Mouse (Mus musculus): Measurements from ENCODE around the gene Mgam. TPM values are rescaled to one million over a fixed set of nuclear protein-coding genes. Genes with fewer than 3 reads are reported as not detected.
"Not testable (repeated sequence)": the region's sequence is repeated elsewhere in the genome, so short reads cannot be mapped to it uniquely, and the experiment has no call there.

Gene Mgam
- total and polyA plus RNA-seq, 3 experiments: 0.08 to 0.20 TPM; not detected in 1

- Histone ChIP-seq H3K4me3 (no peak overlapping the region), H3K27ac (no peak overlapping the region), H3K9ac (ENCODE audit: low read depth, low read length) (no peak overlapping the region), H3K36me3 (ENCODE audit: control insufficient read depth, insufficient read depth, low read length) (no peaks in the 10 kb centered on the region), H3K4me1 (ENCODE audit: control insufficient read depth, insufficient read depth, low read length) (no peaks in the 10 kb centered on the region), H3K27me3 (ENCODE audit: control insufficient read depth, insufficient read depth, low read length) (no peaks in the 10 kb centered on the region), H3K79me2 (replicated peaks; ENCODE audit: control insufficient read depth, insufficient read depth, low read length) (no peaks in the 10 kb centered on the region)
- WGBS: 3% methylated on average over 5 of the region's 5 CpGs
- intact Hi-C loops (cut with DNase I): loop anchor here (1.0 to 2.0 kb wide), 2 partner anchors 71 to 210 kb away; no protein-coding TSS in a partner anchor
- peak in 1 of 2 experiments; percentile 4 for DNase-seq
- TF ChIP-seq EP300 (IDR thresholded peaks at IDR 0.05; ENCODE audit: insufficient read depth, low read depth, low read length) (no peak), POLR2A (IDR thresholded peaks at IDR 0.05; ENCODE audit: insufficient read depth, low read depth, low read length) (no peak), CTCF (IDR thresholded peaks at IDR 0.05) (peak; percentile 79)
Observed at GRCm38 (mm10) chr6:40689180-40689579, 60.5 kb downstream of the Mgam start.

- H3K27ac ChIP-seq; H3K27me3 ChIP-seq (ENCODE audit: control insufficient read depth, insufficient read depth, low read length); H3K79me2 ChIP-seq (replicated peaks; ENCODE audit: control insufficient read depth, insufficient read depth, low read length); intact Hi-C loops (cut with DNase I); H3K9ac ChIP-seq (ENCODE audit: low read depth, low read length); H3K4me1 ChIP-seq (ENCODE audit: control insufficient read depth, insufficient read depth, low read length); DNase-seq; H3K4me3 ChIP-seq; H3K36me3 ChIP-seq (ENCODE audit: control insufficient read depth, insufficient read depth, low read length): not testable (repeated sequence)
- WGBS: 44% methylated on average over 4 of the region's 4 CpGs
Observed at GRCm38 (mm10) chr6:40692007-40692406, 63.4 kb downstream of the Mgam start.

- H3K27ac ChIP-seq; H3K79me2 ChIP-seq (replicated peaks; ENCODE audit: control insufficient read depth, insufficient read depth, low read length); H3K4me1 ChIP-seq (ENCODE audit: control insufficient read depth, insufficient read depth, low read length); H3K36me3 ChIP-seq (ENCODE audit: control insufficient read depth, insufficient read depth, low read length); H3K27me3 ChIP-seq (ENCODE audit: control insufficient read depth, insufficient read depth, low read length); H3K4me3 ChIP-seq; H3K9ac ChIP-seq (ENCODE audit: low read depth, low read length); DNase-seq; intact Hi-C loops (cut with DNase I): not testable (repeated sequence)
- WGBS: 81% methylated on average over 5 of the region's 5 CpGs
Observed at GRCm38 (mm10) chr6:40713494-40713893, 84.9 kb downstream of the Mgam start.

GRCm38 (mm10) chr6:40715705-40716104, 87.1 kb downstream of the Mgam start:
- Histone ChIP-seq H3K36me3 (ENCODE audit: control insufficient read depth, insufficient read depth, low read length) (no peaks in the 10 kb centered on the region), H3K9ac (ENCODE audit: low read depth, low read length) (no peak overlapping the region), H3K27ac (no peak overlapping the region), H3K27me3 (ENCODE audit: control insufficient read depth, insufficient read depth, low read length) (no peaks in the 10 kb centered on the region), H3K4me3 (no peak overlapping the region), H3K4me1 (ENCODE audit: control insufficient read depth, insufficient read depth, low read length) (no peaks in the 10 kb centered on the region), H3K79me2 (replicated peaks; ENCODE audit: control insufficient read depth, insufficient read depth, low read length) (no peaks in the 10 kb centered on the region)
- no peak for TF ChIP-seq CTCF (IDR thresholded peaks at IDR 0.05)
- no peak for TF ChIP-seq EP300 (IDR thresholded peaks at IDR 0.05; ENCODE audit: insufficient read depth, low read depth, low read length)
- TF ChIP-seq POLR2A (IDR thresholded peaks at IDR 0.05; ENCODE audit: insufficient read depth, low read depth, low read length): no peak
- DNase-seq: no peak
- intact Hi-C loops (cut with DNase I): no loop called here
- WGBS: 66% methylated on average over 1 of the region's 1 CpGs

- H3K4me3 ChIP-seq; H3K27ac ChIP-seq; H3K9ac ChIP-seq (ENCODE audit: low read depth, low read length); DNase-seq; H3K4me1 ChIP-seq (ENCODE audit: control insufficient read depth, insufficient read depth, low read length); intact Hi-C loops (cut with DNase I); H3K36me3 ChIP-seq (ENCODE audit: control insufficient read depth, insufficient read depth, low read length); H3K27me3 ChIP-seq (ENCODE audit: control insufficient read depth, insufficient read depth, low read length); H3K79me2 ChIP-seq (replicated peaks; ENCODE audit: control insufficient read depth, insufficient read depth, low read length): not testable (repeated sequence)
- 59% methylated on average over 4 of the region's 4 CpGs for WGBS
Observed at GRCm38 (mm10) chr6:40728506-40728905, 99.9 kb downstream of the Mgam start.

GRCm38 (mm10) chr6:40739545-40739944, 110.9 kb downstream of the Mgam start:
- no peak for DNase-seq
- Histone ChIP-seq H3K27me3 (ENCODE audit: control insufficient read depth, insufficient read depth, low read length) (no peaks in the 10 kb centered on the region), H3K27ac (no peak overlapping the region), H3K4me3 (no peak overlapping the region), H3K9ac (ENCODE audit: low read depth, low read length) (no peak overlapping the region), H3K4me1 (ENCODE audit: control insufficient read depth, insufficient read depth, low read length) (no peaks in the 10 kb centered on the region), H3K79me2 (replicated peaks; ENCODE audit: control insufficient read depth, insufficient read depth, low read length) (no peaks in the 10 kb centered on the region), H3K36me3 (ENCODE audit: control insufficient read depth, insufficient read depth, low read length) (no peaks in the 10 kb centered on the region)
- WGBS: 72% methylated on average over 3 of the region's 3 CpGs
- TF ChIP-seq POLR2A (IDR thresholded peaks at IDR 0.05; ENCODE audit: insufficient read depth, low read depth, low read length) (no peak), CTCF (IDR thresholded peaks at IDR 0.05) (no peak)
- intact Hi-C loops (cut with DNase I): no loop called here

GRCm38 (mm10) chr6:40749030-40749429, 120.4 kb downstream of the Mgam start:
- 65% methylated on average over 6 of the region's 6 CpGs for WGBS
- H3K4me3 ChIP-seq; H3K79me2 ChIP-seq (replicated peaks; ENCODE audit: control insufficient read depth, insufficient read depth, low read length); DNase-seq; H3K27ac ChIP-seq; H3K4me1 ChIP-seq (ENCODE audit: control insufficient read depth, insufficient read depth, low read length); H3K27me3 ChIP-seq (ENCODE audit: control insufficient read depth, insufficient read depth, low read length); intact Hi-C loops (cut with DNase I); H3K36me3 ChIP-seq (ENCODE audit: control insufficient read depth, insufficient read depth, low read length); H3K9ac ChIP-seq (ENCODE audit: low read depth, low read length): not testable (repeated sequence)
